Mouse (Mus musculus) kidney, postnatal 4 days (tissue): ENCODE data around the gene Cib3.

Source experiments
- DNase-seq, 2 experiments: peaks; one replicate each; pipeline ENCODE4 v3.0.0; 2021; ENCODE audit warnings: mixed read lengths in 2 of 2

Gene Cib3

DNA sequence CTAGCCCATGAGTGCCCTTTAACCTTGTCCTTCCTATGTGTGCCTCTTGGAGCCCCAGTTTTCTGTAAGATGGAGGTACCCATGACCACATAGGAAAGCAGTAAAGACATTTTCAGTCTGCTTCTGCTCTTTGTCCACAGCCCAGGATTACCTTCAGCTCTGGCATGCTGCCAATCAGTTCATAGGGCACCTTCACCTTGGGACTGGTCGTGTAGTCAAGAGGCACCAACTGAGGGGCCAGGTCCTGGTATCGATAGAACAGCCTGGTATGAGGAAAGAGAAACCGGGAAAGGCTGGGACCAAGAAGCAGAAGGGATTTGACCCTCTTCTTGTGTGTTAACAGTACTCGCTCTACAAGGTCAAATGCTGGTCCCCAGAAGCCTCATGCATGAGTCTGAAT is 2.4 kb downstream of the Cib3 start:
- no peak for DNase-seq

DNA sequence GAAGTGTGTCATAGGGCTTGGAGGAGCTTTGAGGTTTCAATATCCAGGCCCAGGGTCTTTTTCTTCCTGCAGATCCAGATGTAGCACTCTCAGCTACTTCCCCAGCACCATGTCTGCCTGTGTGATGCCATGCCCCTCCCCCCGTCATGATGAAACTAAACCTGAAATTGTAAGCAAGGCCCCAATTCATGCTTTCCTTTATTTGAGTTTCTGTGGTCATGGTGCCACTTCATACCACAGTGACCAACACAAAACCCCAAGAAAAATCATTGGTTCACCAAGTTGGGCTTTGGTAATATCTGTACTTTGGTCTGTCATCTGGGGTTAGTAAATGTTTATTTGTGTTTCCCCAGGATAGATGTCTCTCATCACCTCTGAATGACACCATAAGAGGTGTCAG is 4.1 kb downstream of the Cib3 start:
- no peak for DNase-seq

DNA sequence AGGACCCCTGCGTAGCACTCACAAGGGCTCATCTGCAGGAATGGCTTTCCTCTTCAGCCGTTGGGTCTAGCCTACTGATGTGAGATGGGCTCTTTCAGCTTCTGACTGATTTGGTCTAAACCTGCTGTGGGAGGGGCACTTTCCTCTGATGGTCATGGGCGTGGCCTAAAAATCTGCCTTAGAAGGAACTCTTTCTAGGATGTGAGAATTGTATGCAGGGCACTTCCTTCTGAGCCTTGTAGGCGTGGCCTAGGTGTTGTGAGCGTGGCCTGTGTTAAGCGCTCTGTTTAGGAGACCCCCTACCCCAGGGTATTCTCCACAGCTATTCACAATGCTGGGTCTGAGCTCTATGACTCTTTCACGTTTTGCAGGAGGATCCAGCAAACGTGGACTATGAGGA is 14.6 kb downstream of the Cib3 start:
- no peak for DNase-seq

GRCm38 (mm10) chr8:72192065-72192464 is 20.6 kb downstream of the Cib3 start:
- no peak for DNase-seq

DNA sequence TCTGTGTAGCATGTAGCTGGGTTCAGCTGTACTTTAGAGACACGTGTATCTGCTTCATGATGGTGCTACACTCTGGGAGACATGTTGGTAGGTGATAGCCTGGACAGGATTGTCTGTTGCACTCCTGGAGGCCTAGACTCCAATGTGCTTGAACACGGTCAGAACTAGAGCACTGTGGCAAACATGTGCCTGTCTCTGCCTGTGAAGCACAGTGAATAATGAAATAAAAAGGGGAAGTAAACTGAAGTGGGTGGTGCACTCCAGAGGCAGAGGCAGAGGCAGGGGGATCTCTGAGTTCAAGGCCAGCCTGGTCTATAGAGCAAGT is 22.5 kb downstream of the Cib3 start:
- DNase-seq, result no peak

- peak in 1 of 2 experiments; percentile 30 for DNase-seq
Observed at GRCm38 (mm10) chr8:72189417-72190214, 23.0 kb downstream of the Cib3 start, which contains the start of gene Hsh2d. Gene Hsh2d (plus strand): TSS chr8:72189638.

DNA sequence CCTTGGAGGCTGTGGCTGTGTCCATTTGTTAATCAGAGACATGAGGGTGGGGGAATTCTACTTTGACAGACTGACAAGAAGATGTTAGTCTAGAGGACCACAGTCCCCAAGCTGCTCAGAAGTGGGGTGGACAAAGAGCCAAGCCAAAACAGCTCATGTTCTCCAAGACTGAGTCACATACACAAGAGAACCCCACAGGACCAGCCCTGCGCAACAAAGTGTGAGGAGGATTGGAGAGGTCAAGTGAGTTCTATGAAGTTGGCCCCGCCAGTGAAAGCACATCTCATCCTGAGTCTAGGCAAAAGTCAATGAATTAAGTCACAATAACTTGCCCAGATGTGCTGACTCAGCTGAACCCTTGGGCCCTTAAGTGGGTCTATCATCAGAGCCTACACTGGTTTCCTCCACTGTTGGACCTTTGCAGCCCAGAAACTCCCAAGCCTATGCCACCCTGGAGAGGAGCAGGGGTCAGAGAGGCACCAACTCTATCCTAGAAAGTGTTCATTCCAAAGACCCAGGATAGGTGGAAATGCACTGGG is 24.8 kb downstream of the Cib3 start:
- DNase-seq, result no peak

DNA sequence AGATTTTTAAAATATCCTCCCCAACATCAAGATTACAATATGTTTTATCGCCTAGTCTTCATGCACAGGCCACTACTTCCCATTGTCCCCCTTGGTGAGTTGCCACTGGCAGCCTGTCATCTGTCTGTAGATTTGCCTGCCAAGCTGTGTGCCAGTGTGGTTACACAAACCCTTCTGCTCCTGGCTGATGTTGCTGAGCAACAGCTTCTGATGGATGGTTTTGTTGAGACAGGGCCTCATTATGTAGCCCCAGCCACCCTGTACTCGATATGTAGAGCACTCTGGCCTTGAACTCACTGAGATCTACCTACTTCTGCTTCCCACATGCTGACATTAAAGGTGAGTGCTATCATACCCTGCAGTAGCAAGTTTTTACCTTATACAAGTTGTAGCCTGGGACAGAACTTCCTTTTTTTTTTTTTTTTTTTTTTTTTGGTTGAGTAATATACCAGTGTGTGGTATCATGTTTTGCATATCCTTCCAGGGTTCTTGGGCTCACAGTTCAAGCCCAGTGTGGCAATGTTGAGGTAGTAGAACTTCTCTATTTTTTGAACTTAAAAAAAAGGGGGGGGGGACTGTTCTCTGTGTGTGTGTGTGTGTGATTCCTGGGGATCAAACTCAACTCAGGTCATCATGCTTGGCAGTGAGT is 29.0 kb downstream of the Cib3 start:
- no peak for DNase-seq

DNA sequence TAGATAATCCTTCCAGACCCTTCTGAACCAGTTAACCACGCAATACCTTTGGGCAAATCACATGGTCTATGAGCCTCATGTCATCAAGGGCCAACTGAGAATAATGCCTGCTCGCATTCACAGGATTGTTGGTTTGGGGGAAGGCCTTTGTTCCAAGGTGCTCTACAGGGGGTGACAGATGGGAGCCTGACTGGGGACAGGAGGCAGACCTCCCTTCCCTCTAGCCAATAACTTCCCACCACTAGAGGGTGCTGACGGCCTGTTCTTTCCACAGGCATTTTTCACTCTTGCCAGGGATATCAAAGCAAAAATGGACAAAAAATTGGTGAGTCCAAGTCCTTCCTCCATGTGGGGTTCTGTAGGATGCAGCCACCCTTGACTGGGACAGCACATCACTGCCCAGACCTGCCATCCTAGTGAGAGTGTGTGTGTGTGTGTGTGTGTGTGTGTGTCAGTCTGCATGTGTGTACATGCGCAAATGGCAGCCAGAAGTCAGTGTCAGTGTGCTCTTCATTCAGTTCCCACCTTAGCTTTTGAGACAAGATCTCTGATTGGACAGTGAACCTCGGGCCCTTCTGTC is 35.2 kb downstream of the Cib3 start:
- peak; percentile 84 for DNase-seq

DNA sequence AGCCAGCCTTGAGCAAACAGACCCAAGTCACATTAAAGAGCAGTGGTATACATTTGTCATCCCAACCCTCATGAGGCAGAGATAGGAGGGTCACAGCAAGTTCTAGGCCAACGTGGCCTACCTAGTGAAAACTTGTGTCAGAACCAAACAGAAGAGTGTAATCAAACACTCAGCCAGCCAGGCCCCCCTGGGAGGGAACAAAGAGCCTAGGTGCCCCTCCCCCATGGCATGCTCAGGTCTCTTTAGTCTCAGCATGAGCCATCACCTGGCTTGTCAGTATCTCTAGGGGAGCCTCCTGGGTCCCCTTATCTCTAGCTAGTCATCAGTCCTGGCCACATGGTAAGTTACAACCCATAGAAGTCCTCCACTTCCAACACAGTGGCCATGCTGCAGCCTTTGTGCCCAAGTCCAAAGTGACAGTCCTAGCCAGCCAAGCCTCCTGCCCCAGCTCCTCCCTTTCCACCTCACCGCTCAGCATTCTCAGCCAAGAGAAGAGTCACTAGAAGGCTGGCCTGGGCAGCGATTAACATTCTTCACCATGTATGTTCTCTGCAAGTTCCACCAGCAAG is 42.9 kb downstream of the Cib3 start:
- peak in 1 of 2 experiments; percentile 42 for DNase-seq

DNA sequence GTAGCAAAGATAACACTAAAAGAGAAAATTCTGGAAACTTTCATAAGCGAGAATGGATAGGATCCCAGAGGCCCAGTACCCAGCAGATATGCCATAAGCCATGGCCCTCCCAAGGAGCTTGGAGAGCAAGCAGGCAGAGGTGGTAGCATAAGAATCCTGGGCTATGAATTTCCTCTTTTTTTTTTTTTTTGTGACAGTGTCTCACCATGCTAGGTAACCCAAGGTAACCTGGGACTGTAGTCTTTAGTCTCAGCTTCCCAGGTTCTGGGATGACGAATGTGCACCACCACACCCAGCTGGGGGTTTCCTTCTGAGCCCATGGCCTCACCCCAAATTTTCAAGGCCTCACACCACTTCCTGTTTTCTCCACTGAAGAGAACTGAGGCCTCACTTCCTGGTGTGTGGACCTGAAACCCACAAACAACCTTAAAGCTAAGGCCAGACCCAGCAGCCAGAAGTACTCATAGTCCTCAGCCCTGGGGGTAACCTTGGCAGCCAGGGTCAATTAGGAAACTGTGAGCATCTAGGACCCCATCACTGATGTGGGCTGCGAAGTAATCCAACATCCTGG is 43.5 kb downstream of the Cib3 start:
- no peak for DNase-seq

GRCm38 (mm10) chr8:72162821-72163220 is 49.8 kb downstream of the Cib3 start:
- DNase-seq, result no peak

- peak; percentile 99 to 100 for DNase-seq
Observed at GRCm38 (mm10) chr8:72160707-72161697, 51.6 kb downstream of the Cib3 start, which contains the start of gene Rab8a. Gene Rab8a (plus strand): TSS chr8:72161200.

DNA sequence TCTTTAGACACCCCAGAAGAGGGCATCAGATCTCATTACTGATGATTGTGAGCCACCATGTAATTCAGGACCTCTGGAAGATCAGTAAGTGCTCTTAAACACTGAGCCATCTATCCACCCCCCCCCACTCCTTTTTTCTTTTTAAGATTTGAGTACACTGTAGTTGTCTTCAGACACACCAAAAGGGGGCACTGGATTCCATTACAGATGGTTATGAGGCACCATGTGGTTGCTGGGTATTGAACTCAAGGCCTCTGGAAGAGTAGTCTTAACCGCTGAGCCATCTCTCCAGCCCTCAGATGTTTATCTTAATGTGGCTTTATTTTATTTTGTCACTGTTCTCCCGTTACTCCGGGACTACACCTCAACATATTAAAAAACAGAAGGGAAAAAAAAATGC is 52.6 kb downstream of the Cib3 start:
- DNase-seq, result no peak

- DNase-seq, result no peak
Observed at GRCm38 (mm10) chr8:72158726-72159125, 53.9 kb downstream of the Cib3 start.

DNA sequence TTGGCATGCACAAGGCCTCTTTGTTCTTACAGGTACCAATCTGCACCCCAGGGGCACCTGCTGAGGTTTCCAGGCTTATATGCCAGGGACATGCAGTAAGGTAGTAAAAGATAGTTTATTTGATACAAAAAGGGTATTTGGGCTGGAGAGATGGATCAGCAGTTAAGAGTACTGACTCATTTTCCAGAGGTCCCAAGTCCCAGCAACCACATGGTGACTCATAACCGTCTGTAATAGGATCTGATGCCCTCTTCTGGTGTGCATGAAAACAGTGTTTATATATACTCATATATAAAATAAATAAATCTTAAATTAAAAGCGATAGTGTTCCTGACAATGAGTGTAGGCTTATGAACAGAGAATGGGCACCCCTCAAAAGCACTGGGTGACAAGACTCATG is 54.5 kb downstream of the Cib3 start:
- DNase-seq, result no peak
